Mouse (Mus musculus): ENCODE results near the gene Gnaz.

The Gnaz gene

GRCm38 (mm10) chr10:74966850-74967451, at the start of gene Gnaz:
TSS of gene Gnaz (plus strand) at chr10:74967177.
- peak; percentile 98 for DNase-seq

- no peak for DNase-seq
Measured at GRCm38 (mm10) chr10:74919277-74919676, 47.7 kb upstream of the Gnaz start.

- DNase-seq: peak; percentile 27
Measured at GRCm38 (mm10) chr10:74920853-74921567, 46.0 kb upstream of the Gnaz start.

GRCm38 (mm10) chr10:74921614-74922013, 45.4 kb upstream of the Gnaz start:
- no peak for DNase-seq

GRCm38 (mm10) chr10:74922763-74923162, 44.2 kb upstream of the Gnaz start:
- peak; percentile 88 for DNase-seq

GRCm38 (mm10) chr10:74924274-74924673, 42.7 kb upstream of the Gnaz start:
- peak; percentile 43 for DNase-seq

GRCm38 (mm10) chr10:74925324-74925723, 41.7 kb upstream of the Gnaz start:
- DNase-seq: peak; percentile 79

- no peak for DNase-seq
Measured at GRCm38 (mm10) chr10:74928276-74928675, 38.7 kb upstream of the Gnaz start.

- DNase-seq: no peak
Measured at GRCm38 (mm10) chr10:74929578-74929977, 37.4 kb upstream of the Gnaz start.

- peak; percentile 43 for DNase-seq
Measured at GRCm38 (mm10) chr10:74930541-74930940, 36.4 kb upstream of the Gnaz start.

GRCm38 (mm10) chr10:74931631-74932030, 35.3 kb upstream of the Gnaz start:
- DNase-seq: no peak

- peak; percentile 3 for DNase-seq
Measured at GRCm38 (mm10) chr10:74932487-74932886, 34.5 kb upstream of the Gnaz start.

GRCm38 (mm10) chr10:74933548-74934190, 33.3 kb upstream of the Gnaz start:
- peak; percentile 1 for DNase-seq

- DNase-seq: peak; percentile 4
Measured at GRCm38 (mm10) chr10:74934521-74934920, 32.5 kb upstream of the Gnaz start.

GRCm38 (mm10) chr10:74935016-74935415, 32.0 kb upstream of the Gnaz start:
- DNase-seq: peak; percentile 42

- DNase-seq: peak; percentile 21
Measured at GRCm38 (mm10) chr10:74937003-74937790, 29.8 kb upstream of the Gnaz start.

- DNase-seq: no peak
Measured at GRCm38 (mm10) chr10:74938410-74938809, 28.6 kb upstream of the Gnaz start.

GRCm38 (mm10) chr10:74939300-74939699, 27.7 kb upstream of the Gnaz start:
- DNase-seq: no peak

GRCm38 (mm10) chr10:74940795-74941194, 26.2 kb upstream of the Gnaz start:
- no peak for DNase-seq

- DNase-seq: no peak
Measured at GRCm38 (mm10) chr10:74952830-74953443, 14.0 kb upstream of the Gnaz start.

GRCm38 (mm10) chr10:74964380-74964779, 2.6 kb upstream of the Gnaz start:
- DNase-seq: no peak

GRCm38 (mm10) chr10:74967651-74968267, 782 bp downstream of the Gnaz start:
- DNase-seq: peak; percentile 80
